Mouse (Mus musculus): ENCODE data around the gene Rabep2. TPM values are rescaled to one million over a fixed set of nuclear protein-coding genes. Genes with fewer than 3 reads are reported as not detected.
"Not testable (repeated sequence)": the region's sequence is repeated elsewhere in the genome, so short reads cannot be mapped to it uniquely, and the experiment has no call there.

The Rabep2 gene
- polyA plus RNA-seq, 1 experiment from 2014 or later = 22.2 TPM

- not testable (repeated sequence) for H3K36me3 ChIP-seq (ENCODE audit: control insufficient read depth, insufficient read depth); H3K4me2 ChIP-seq (ENCODE audit: low read depth, low read length); H3K4me3 ChIP-seq (ENCODE audit: low read length); ATAC-seq (replicated peaks; ENCODE audit: extremely low read depth, insufficient read depth, low FRiP score); H3K4me1 ChIP-seq (ENCODE audit: control insufficient read depth, insufficient read depth, low read length); H3K27ac ChIP-seq (ENCODE audit: low read length); H3K9ac ChIP-seq (ENCODE audit: low read length); H3K27me3 ChIP-seq (ENCODE audit: control insufficient read depth, insufficient read depth, low read length); H3K9me3 ChIP-seq (replicated peaks; ENCODE audit: control insufficient read depth, low read length)
- WGBS = 71% methylated on average over 6 of the region's 8 CpGs
Observed at GRCm38 (mm10) chr7:126402518-126402917, 26.0 kb upstream of the Rabep2 start.

GRCm38 (mm10) chr7:126408686-126409085 is 19.9 kb upstream of the Rabep2 start:
- Histone ChIP-seq H3K4me3 (ENCODE audit: low read length) (no peak overlapping the region), H3K4me1 (ENCODE audit: control insufficient read depth, insufficient read depth, low read length) (no peaks in the 10 kb centered on the region), H3K4me2 (ENCODE audit: low read depth, low read length) (no peak overlapping the region), H3K27ac (ENCODE audit: low read length) (no peak overlapping the region), H3K27me3 (ENCODE audit: control insufficient read depth, insufficient read depth, low read length) (peaks cover 2% of the 10 kb centered on the region; the same call in 1 of the 2 replicates), H3K9ac (ENCODE audit: low read length) (no peak overlapping the region), H3K9me3 (replicated peaks; ENCODE audit: control insufficient read depth, low read length) (no peaks in the 10 kb centered on the region), H3K36me3 (ENCODE audit: control insufficient read depth, insufficient read depth) (no peaks in the 10 kb centered on the region)
- no peak for ATAC-seq (replicated peaks; ENCODE audit: extremely low read depth, insufficient read depth, low FRiP score)
- 73% methylated on average over 2 of the region's 2 CpGs for WGBS

- no peak overlapping the region for H3K4me2 ChIP-seq (ENCODE audit: low read depth, low read length)
- H3K9me3 ChIP-seq (replicated peaks; ENCODE audit: control insufficient read depth, low read length) = no peaks in the 10 kb centered on the region
- H3K9ac ChIP-seq (ENCODE audit: low read length) = no peak overlapping the region
- H3K4me3 ChIP-seq (ENCODE audit: low read length) = no peak overlapping the region
- H3K36me3 ChIP-seq (ENCODE audit: control insufficient read depth, insufficient read depth) = no peaks in the 10 kb centered on the region
- peaks cover 2% of the 10 kb centered on the region; the same call in 1 of the 2 replicates for H3K27me3 ChIP-seq (ENCODE audit: control insufficient read depth, insufficient read depth, low read length)
- WGBS = 79% methylated on average over 4 of the region's 4 CpGs
- no peak for ATAC-seq (replicated peaks; ENCODE audit: extremely low read depth, insufficient read depth, low FRiP score)
- H3K4me1 ChIP-seq (ENCODE audit: control insufficient read depth, insufficient read depth, low read length) = no peaks in the 10 kb centered on the region
- H3K27ac ChIP-seq (ENCODE audit: low read length) = no peak overlapping the region
Observed at GRCm38 (mm10) chr7:126411061-126411460, 17.5 kb upstream of the Rabep2 start.

GRCm38 (mm10) chr7:126414725-126415124 is 13.8 kb upstream of the Rabep2 start, which contains the start of gene Cd19:
Gene Cd19, minus strand, starts transcription at chr7:126414889.
- Histone ChIP-seq H3K27ac (ENCODE audit: low read length) (no peak within 1 kb of the TSS), H3K9me3 (replicated peaks; ENCODE audit: control insufficient read depth, low read length) (no peaks in the 10 kb centered on the region), H3K4me1 (ENCODE audit: control insufficient read depth, insufficient read depth, low read length) (no peaks in the 10 kb centered on the region), H3K4me3 (ENCODE audit: low read length) (no peak within 1 kb of the TSS), H3K4me2 (ENCODE audit: low read depth, low read length) (no peak within 1 kb of the TSS), H3K36me3 (ENCODE audit: control insufficient read depth, insufficient read depth) (no peaks in the 10 kb centered on the region), H3K27me3 (ENCODE audit: control insufficient read depth, insufficient read depth, low read length) (peaks cover 2% of the 10 kb centered on the region; the same call in 1 of the 2 replicates), H3K9ac (ENCODE audit: low read length) (no peak within 1 kb of the TSS)
- ATAC-seq (replicated peaks; ENCODE audit: extremely low read depth, insufficient read depth, low FRiP score) = no peak
- 83% methylated on average over 6 of the region's 6 CpGs for WGBS

GRCm38 (mm10) chr7:126416615-126417014 is 11.9 kb upstream of the Rabep2 start:
- no peak for ATAC-seq (replicated peaks; ENCODE audit: extremely low read depth, insufficient read depth, low FRiP score)
- Histone ChIP-seq H3K4me2 (ENCODE audit: low read depth, low read length) (no peak overlapping the region), H3K9me3 (replicated peaks; ENCODE audit: control insufficient read depth, low read length) (no peaks in the 10 kb centered on the region), H3K4me3 (ENCODE audit: low read length) (no peak overlapping the region), H3K27ac (ENCODE audit: low read length) (no peak overlapping the region), H3K9ac (ENCODE audit: low read length) (no peak overlapping the region), H3K36me3 (ENCODE audit: control insufficient read depth, insufficient read depth) (no peaks in the 10 kb centered on the region), H3K27me3 (ENCODE audit: control insufficient read depth, insufficient read depth, low read length) (no peaks in the 10 kb centered on the region), H3K4me1 (ENCODE audit: control insufficient read depth, insufficient read depth, low read length) (no peaks in the 10 kb centered on the region)
- 53% methylated on average over 2 of the region's 2 CpGs for WGBS

- WGBS = 58% methylated on average over 8 of the region's 8 CpGs
- H3K9ac ChIP-seq (ENCODE audit: low read length) = no peak overlapping the region
- H3K4me1 ChIP-seq (ENCODE audit: control insufficient read depth, insufficient read depth, low read length) = no peaks in the 10 kb centered on the region
- no peak for ATAC-seq (replicated peaks; ENCODE audit: extremely low read depth, insufficient read depth, low FRiP score)
- H3K27ac ChIP-seq (ENCODE audit: low read length) = no peak overlapping the region
- H3K9me3 ChIP-seq (replicated peaks; ENCODE audit: control insufficient read depth, low read length) = no peaks in the 10 kb centered on the region; the same call in 1 of the 2 replicates
- no peak overlapping the region for H3K4me3 ChIP-seq (ENCODE audit: low read length)
- H3K36me3 ChIP-seq (ENCODE audit: control insufficient read depth, insufficient read depth) = no peaks in the 10 kb centered on the region
- H3K4me2 ChIP-seq (ENCODE audit: low read depth, low read length) = no peak overlapping the region
- H3K27me3 ChIP-seq (ENCODE audit: control insufficient read depth, insufficient read depth, low read length) = no peaks in the 10 kb centered on the region
Observed at GRCm38 (mm10) chr7:126417045-126417444, 11.5 kb upstream of the Rabep2 start.

GRCm38 (mm10) chr7:126417606-126418005 is 11.0 kb upstream of the Rabep2 start:
- Histone ChIP-seq H3K4me1 (ENCODE audit: control insufficient read depth, insufficient read depth, low read length) (no peaks in the 10 kb centered on the region), H3K27me3 (ENCODE audit: control insufficient read depth, insufficient read depth, low read length) (no peaks in the 10 kb centered on the region), H3K36me3 (ENCODE audit: control insufficient read depth, insufficient read depth) (no peaks in the 10 kb centered on the region), H3K4me3 (ENCODE audit: low read length) (no peak overlapping the region), H3K9ac (ENCODE audit: low read length) (no peak overlapping the region), H3K4me2 (ENCODE audit: low read depth, low read length) (no peak overlapping the region), H3K9me3 (replicated peaks; ENCODE audit: control insufficient read depth, low read length) (no peaks in the 10 kb centered on the region; the same call in 1 of the 2 replicates), H3K27ac (ENCODE audit: low read length) (no peak overlapping the region)
- no peak for ATAC-seq (replicated peaks; ENCODE audit: extremely low read depth, insufficient read depth, low FRiP score)
- 81% methylated on average over 4 of the region's 4 CpGs for WGBS

GRCm38 (mm10) chr7:126418496-126418895 is 10.1 kb upstream of the Rabep2 start:
- 47% methylated on average over 3 of the region's 3 CpGs for WGBS
- no peaks in the 10 kb centered on the region for H3K27me3 ChIP-seq (ENCODE audit: control insufficient read depth, insufficient read depth, low read length)
- ATAC-seq (replicated peaks; ENCODE audit: extremely low read depth, insufficient read depth, low FRiP score) = no peak

GRCm38 (mm10) chr7:126421756-126422155 is 6.8 kb upstream of the Rabep2 start:
- Histone ChIP-seq H3K4me3 (ENCODE audit: low read length) (no peak overlapping the region), H3K9ac (ENCODE audit: low read length) (no peak overlapping the region), H3K36me3 (ENCODE audit: control insufficient read depth, insufficient read depth) (no peaks in the 10 kb centered on the region), H3K27me3 (ENCODE audit: control insufficient read depth, insufficient read depth, low read length) (no peaks in the 10 kb centered on the region), H3K4me2 (ENCODE audit: low read depth, low read length) (no peak overlapping the region), H3K9me3 (replicated peaks; ENCODE audit: control insufficient read depth, low read length) (peaks cover 5% of the 10 kb centered on the region; the same call in 1 of the 2 replicates), H3K27ac (ENCODE audit: low read length) (no peak overlapping the region), H3K4me1 (ENCODE audit: control insufficient read depth, insufficient read depth, low read length) (no peaks in the 10 kb centered on the region)
- WGBS = 80% methylated on average over 5 of the region's 5 CpGs
- ATAC-seq (replicated peaks; ENCODE audit: extremely low read depth, insufficient read depth, low FRiP score) = no peak

More at GRCm38 (mm10) chr7:126418496-126418895, 10.1 kb upstream of the Rabep2 start:
- Histone ChIP-seq H3K27ac (ENCODE audit: low read length) (no peak overlapping the region), H3K9ac (ENCODE audit: low read length) (no peak overlapping the region), H3K4me3 (ENCODE audit: low read length) (no peak overlapping the region), H3K9me3 (replicated peaks; ENCODE audit: control insufficient read depth, low read length) (no peaks in the 10 kb centered on the region; the same call in 1 of the 2 replicates), H3K36me3 (ENCODE audit: control insufficient read depth, insufficient read depth) (no peaks in the 10 kb centered on the region), H3K4me2 (ENCODE audit: low read depth, low read length) (no peak overlapping the region), H3K4me1 (ENCODE audit: control insufficient read depth, insufficient read depth, low read length) (no peaks in the 10 kb centered on the region)

All from heart, embryonic 16.5 days (tissue).